Mouse (Mus musculus) layer of hippocampus, adult 8-10 months (tissue): ENCODE data around the gene Gm9913. TPM values are rescaled to one million over a fixed set of nuclear protein-coding genes. Genes with fewer than 3 reads are reported as not detected.

Experiments
- DNase-seq, 2 experiments: peaks; one replicate each; pipeline ENCODE4 v3.0.0; 2022; ENCODE audit warnings: low spot score in 2 of 2
- total RNA-seq, 4 experiments: library from RNA; stranded (reverse); gene quantifications; 2 replicates each; pipeline ENCODE4 v1.2.4; 2022

The Gm9913 gene
- total RNA-seq, 4 experiments from 2014 or later = 0.19 to 0.37 (median 0.32) TPM

- DNase-seq = no peak
These were observed 9.8 kb upstream of the Gm9913 start for GRCm38 (mm10) chr2:125494831-125495812.

DNA sequence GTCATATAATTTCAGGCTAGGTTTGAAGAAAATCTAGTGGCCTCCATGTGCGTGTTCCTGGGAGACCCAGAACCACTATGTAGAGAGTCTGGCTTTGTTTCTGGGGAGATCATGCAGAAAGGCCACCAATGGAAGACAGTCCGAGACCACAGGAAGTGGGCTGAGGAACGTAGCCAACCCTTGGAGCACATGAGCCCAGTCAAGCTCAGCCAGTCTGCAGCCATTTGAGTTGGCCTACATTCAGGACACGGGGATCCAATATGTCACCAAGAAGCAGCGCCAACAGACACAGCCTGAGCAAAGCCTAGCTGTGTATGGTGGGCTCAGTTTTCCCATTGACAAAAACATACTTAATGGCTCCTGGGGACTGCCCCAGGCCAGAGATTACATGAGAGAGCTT lies 8.2 kb upstream of the Gm9913 start:
- no peak for DNase-seq

- no peak for DNase-seq
These were observed 6.7 kb upstream of the Gm9913 start for GRCm38 (mm10) chr2:125498216-125498615.

DNA sequence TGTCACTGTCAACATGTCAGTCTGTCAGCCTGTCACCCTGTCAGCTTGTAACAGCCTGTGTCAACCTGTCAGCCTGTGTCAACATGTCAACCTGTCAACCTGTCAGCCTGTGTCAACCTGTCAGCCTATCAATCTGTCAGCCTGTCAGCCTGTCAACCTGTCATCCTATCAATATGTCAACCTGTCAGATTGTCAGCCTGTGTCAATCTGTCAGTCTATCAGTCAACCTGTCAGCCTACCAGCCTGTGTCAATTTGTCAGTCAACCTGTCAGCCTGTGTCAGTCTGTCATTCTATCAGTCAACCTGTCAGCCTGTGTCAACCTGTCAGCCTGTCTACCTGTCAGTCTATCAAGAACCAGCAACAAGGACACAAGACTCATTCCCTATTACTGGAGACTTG lies 3.4 kb upstream of the Gm9913 start:
- no peak for DNase-seq

DNA sequence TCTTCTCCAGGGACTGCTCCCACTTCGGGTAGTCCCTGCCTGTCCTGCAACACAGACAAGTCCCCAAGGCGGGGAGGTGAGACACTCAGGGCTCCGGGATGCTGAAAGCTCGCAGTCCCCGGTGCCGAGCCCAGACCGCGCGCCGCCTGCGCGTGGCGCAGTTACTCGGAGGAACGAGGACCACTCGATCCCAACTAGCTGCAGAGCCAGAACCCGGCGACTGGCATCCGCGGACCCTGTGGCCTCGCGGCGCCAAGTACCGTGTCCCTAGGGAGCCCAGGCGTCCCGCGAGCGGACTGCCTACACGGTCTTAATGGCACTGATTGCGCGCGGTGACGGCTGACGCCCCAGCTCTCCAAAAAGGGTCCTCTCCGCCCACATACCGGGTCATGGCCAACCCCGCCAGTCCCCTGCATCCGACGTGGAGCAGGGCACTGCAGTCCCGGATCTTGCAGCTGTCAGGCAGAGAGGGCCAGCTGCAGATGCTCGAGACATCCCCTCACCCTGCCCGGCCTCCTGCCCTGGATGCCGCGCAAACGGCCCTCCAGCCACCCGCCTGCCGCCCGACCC lies 942 bp downstream of the Gm9913 start:
- DNase-seq = peak; percentile 25 to 47

GRCm38 (mm10) chr2:125506316-125507054 lies 1.6 kb downstream of the Gm9913 start:
- DNase-seq = peak in 1 of 2 experiments; percentile 17

GRCm38 (mm10) chr2:125507893-125508292 lies 3.0 kb downstream of the Gm9913 start, which contains the start of gene Fbn1:
TSS of gene Fbn1 (minus strand) at chr2:125507993.
- DNase-seq = no peak

DNA sequence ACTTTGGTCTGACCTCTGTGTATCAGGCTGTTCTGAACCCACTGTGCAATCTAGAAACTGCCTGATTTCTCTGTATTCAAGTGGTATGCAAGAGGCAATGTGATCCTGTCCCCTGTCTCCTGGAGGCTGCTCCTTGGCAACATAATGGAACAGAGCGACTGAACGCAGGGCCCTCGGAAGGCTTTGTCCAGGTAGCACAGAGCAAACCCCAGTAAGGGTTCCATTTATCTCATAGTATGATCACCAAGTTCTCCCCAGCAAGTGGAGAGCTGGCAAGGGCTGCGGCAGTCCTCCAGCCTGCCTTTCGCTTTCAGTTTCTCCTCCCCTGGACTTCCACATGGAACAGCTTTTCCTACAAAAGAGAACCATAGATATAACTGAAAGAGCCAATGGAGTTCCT lies 3.5 kb downstream of the Gm9913 start:
- no peak for DNase-seq

GRCm38 (mm10) chr2:125510752-125511151 lies 5.9 kb downstream of the Gm9913 start:
- DNase-seq = no peak

DNA sequence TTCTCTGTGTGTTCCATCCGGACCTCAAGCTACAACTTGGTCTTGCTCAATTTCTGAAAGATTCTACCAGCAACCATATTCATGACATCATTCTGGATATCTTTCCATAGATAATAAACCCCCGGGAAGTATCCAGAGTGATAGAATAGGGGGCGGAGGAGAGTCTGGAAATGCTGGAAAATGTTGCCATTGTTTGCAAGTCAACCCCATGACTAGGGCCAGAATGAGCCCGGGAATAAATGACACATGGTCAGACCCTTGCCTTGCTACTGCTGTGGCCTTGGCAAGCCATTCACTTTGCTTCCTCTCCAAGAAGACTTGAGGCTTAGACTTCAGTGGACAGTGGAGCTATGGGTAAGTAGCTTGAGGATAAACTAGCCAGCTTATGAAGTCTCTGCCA lies 7.0 kb downstream of the Gm9913 start:
- no peak for DNase-seq

- no peak for DNase-seq
These were observed 7.7 kb downstream of the Gm9913 start for GRCm38 (mm10) chr2:125512544-125512943.

- DNase-seq = no peak
These were observed 9.5 kb downstream of the Gm9913 start for GRCm38 (mm10) chr2:125514391-125514790.

DNA sequence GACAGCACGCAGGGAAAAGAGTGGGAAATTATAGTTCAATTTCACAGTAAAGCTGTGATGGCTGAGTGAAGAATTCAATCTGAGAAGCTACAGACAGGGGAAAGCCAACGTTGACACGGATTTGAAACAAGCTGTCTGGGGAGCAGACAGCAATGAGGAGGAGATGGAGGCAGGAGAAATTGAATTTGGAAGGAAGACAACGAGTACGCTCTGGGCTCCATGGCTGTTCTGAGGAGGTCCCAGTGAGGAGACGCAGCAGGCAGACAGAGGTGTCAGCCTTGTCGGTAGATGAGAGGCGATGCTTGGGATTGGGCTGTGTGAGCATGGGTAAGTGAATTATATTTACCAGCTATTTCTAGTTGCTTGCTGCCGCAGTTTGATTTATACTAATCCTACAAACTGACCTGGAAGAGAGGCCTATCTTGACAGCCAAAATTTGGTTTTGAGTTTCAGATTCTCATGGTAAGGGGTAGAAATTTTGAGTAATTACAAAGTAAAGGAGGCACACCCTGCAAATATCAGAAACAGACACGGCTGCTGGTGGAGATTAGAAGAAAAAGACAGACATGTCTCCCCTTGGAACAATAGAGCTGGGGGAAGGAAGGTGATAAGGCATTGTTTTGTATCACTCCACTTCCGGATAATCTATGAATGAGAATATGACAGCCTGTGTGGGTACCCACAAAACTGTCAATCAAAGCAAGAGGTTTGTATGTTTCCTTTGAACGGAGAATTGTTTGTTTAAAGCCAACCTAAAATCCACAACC lies 10.6 kb downstream of the Gm9913 start:
- DNase-seq = no peak

DNA sequence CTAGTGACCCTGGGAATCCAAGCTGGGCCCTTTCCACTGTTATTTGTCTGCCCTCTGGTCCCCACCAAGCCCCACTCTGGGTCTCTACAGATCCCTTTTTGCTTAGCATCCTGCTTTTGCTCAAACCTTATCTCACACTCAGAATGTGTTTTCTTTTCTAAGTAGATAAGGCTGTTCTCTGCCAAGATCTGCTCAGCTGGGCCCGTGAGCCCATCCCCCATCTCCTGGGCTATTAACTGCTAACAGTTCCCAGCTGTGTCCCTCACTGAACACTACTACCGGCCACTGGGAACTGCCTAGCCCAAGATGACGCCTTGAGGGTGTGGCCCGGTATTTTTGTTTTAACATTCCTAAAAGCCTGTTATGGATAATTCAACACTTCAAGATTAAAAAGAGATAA lies 11.7 kb downstream of the Gm9913 start:
- DNase-seq = no peak

DNA sequence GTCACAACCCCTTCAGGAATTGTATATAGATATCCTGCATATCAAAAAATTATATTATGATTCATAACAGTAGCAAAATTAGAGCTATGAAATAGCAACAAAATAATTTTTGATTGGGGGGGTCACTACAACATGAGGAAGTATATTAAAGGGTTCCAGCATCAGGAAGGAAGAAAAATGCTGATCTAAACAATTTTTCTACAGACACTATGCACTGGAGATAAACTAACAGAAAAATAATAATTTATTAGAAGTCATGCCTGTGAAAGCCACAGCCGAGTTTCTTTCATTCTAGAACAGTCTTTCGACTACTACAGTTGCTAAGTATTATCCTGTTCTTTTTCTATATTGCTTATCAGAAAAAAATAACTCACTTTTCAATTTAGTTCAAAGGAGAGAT lies 20.6 kb downstream of the Gm9913 start:
- no peak for DNase-seq

- no peak for DNase-seq
These were observed 21.7 kb downstream of the Gm9913 start for GRCm38 (mm10) chr2:125526566-125526965.

DNA sequence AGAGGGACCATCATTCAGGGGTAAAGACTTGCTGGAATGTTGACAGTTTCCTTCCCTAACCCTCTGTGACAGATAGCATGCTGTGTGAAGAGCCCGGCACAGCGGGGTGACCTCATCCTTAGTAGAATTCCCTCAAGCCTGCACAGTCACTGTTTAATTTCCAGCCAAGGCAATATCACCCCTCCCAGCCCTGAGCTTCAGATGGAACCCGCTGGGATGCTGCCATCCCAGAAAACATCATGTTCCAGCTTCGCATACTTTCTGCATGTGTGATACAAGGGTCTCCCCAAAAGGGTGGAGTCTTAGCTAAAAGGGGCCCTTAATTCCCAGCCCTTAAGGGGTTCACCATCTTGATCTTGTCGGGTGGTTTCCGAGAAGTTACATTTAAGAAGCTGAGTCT lies 25.8 kb downstream of the Gm9913 start:
- no peak for DNase-seq

DNA sequence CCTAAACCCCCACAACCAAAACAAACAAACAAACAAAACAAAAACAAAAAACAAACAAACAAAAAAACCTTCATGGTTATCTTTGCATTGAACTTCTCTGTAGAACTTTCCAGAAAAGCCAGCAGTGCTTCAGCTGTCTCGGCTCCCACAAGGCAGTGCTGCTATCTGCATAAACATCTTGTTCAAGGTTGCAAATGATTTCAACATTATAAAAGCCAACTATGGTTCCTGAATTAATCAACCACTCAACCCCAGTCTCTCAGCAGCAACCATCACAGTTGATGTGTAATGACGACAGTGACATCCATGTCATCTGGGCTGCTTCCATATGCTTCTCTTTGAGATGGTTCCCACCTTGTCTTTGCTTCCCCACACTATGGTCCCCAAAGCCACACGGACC lies 34.8 kb downstream of the Gm9913 start:
- DNase-seq = no peak

DNA sequence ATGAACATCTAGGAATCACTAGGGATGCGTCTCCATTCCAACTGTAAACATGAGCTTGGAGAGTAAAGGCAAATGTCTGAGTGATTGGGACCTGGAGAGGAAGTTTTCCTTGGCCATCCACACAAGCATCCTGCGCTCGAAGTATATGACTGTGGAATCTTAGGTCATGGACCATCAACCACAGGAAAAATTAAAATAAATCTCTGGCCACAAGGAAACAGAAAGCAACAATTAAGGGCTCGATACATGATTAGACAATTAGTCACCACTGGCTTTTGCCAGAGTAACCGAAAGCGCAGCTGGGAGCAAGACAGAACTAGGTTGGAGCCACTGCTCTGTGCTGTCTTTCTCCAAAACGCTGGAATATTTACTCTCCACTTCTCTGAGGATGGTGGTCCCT lies 35.7 kb downstream of the Gm9913 start:
- no peak for DNase-seq

GRCm38 (mm10) chr2:125541451-125541850 lies 36.6 kb downstream of the Gm9913 start:
- no peak for DNase-seq

- DNase-seq = no peak
These were observed 38.8 kb downstream of the Gm9913 start for GRCm38 (mm10) chr2:125543646-125544045.
